Mouse (Mus musculus): ENCODE measurements around the gene Aldh3a2. TPM values are rescaled to one million over a fixed set of nuclear protein-coding genes. Genes with fewer than 3 reads are reported as not detected.
"Not testable (repeated sequence)": the region's sequence is repeated elsewhere in the genome, so short reads cannot be mapped to it uniquely, and the experiment has no call there.

The Aldh3a2 gene
- polyA plus RNA-seq, 1 experiment from 2014 or later = 24.5 TPM

GRCm38 (mm10) chr11:61207487-61208246 is 59.6 kb downstream of the Aldh3a2 start, which contains the start of gene Aldh3a1:
TSS of gene Aldh3a1 (plus strand) at chr11:61207537.
- Histone ChIP-seq H3K4me3 (no peak within 1 kb of the TSS), H3K27me3 (replicated peaks) (peaks cover 32% of the 10 kb centered on the region), H3K36me3 (no peaks in the 10 kb centered on the region), H3K9me3 (replicated peaks) (no peaks in the 10 kb centered on the region), H3K9ac (no peak within 1 kb of the TSS), H3K4me2 (no peak within 1 kb of the TSS), H3K4me1 (no peaks in the 10 kb centered on the region), H3K27ac (no peak within 1 kb of the TSS)
- no peak for ATAC-seq
- WGBS (ENCODE audit: insufficient replicate concordance) = 54% methylated on average over 10 of the region's 10 CpGs

GRCm38 (mm10) chr11:61206136-61206535 is 61.1 kb downstream of the Aldh3a2 start:
- H3K9me3 ChIP-seq (replicated peaks) = no peaks in the 10 kb centered on the region
- no peak for ATAC-seq
- 77% methylated on average over 3 of the region's 3 CpGs for WGBS (ENCODE audit: insufficient replicate concordance)
- no peaks in the 10 kb centered on the region for H3K4me1 ChIP-seq
- no peak overlapping the region for H3K27ac ChIP-seq
- no peaks in the 10 kb centered on the region for H3K36me3 ChIP-seq
- H3K4me2 ChIP-seq = no peak overlapping the region
- no peak overlapping the region for H3K4me3 ChIP-seq
- no peak overlapping the region for H3K9ac ChIP-seq
- peaks cover 17% of the 10 kb centered on the region for H3K27me3 ChIP-seq (replicated peaks)

GRCm38 (mm10) chr11:61205167-61205950 is 61.9 kb downstream of the Aldh3a2 start:
- no peak overlapping the region for H3K9ac ChIP-seq
- no peak for ATAC-seq

GRCm38 (mm10) chr11:61202810-61203209 is 64.5 kb downstream of the Aldh3a2 start:
- Histone ChIP-seq H3K9ac (no peak overlapping the region), H3K4me2 (no peak overlapping the region), H3K27ac (no peak overlapping the region), H3K27me3 (replicated peaks) (no peaks in the 10 kb centered on the region), H3K9me3 (replicated peaks) (no peaks in the 10 kb centered on the region), H3K4me1 (no peaks in the 10 kb centered on the region), H3K36me3 (no peaks in the 10 kb centered on the region), H3K4me3 (no peak overlapping the region)
- ATAC-seq = no peak
- 58% methylated on average over 2 of the region's 2 CpGs for WGBS (ENCODE audit: insufficient replicate concordance)

More at GRCm38 (mm10) chr11:61205167-61205950, 61.9 kb downstream of the Aldh3a2 start:
- H3K4me1 ChIP-seq = no peaks in the 10 kb centered on the region
- 76% methylated on average over 10 of the region's 10 CpGs for WGBS (ENCODE audit: insufficient replicate concordance)
- H3K27ac ChIP-seq = no peak overlapping the region
- no peak overlapping the region for H3K4me3 ChIP-seq
- H3K9me3 ChIP-seq (replicated peaks) = no peaks in the 10 kb centered on the region
- H3K36me3 ChIP-seq = no peaks in the 10 kb centered on the region
- H3K4me2 ChIP-seq = no peak overlapping the region
- H3K27me3 ChIP-seq (replicated peaks) = peaks cover 9% of the 10 kb centered on the region

GRCm38 (mm10) chr11:61202186-61202585 is 65.1 kb downstream of the Aldh3a2 start:
- Histone ChIP-seq H3K4me3 (no peak overlapping the region), H3K27me3 (replicated peaks) (no peaks in the 10 kb centered on the region), H3K9me3 (replicated peaks) (no peaks in the 10 kb centered on the region), H3K27ac (no peak overlapping the region), H3K36me3 (no peaks in the 10 kb centered on the region), H3K4me1 (no peaks in the 10 kb centered on the region), H3K4me2 (no peak overlapping the region), H3K9ac (no peak overlapping the region)
- no peak for ATAC-seq
- 68% methylated on average over 6 of the region's 6 CpGs for WGBS (ENCODE audit: insufficient replicate concordance)

- no peaks in the 10 kb centered on the region for H3K9me3 ChIP-seq (replicated peaks)
- WGBS (ENCODE audit: insufficient replicate concordance) = 50% methylated on average over 4 of the region's 4 CpGs
- no peaks in the 10 kb centered on the region for H3K36me3 ChIP-seq
- no peak overlapping the region for H3K4me3 ChIP-seq
- 0 out of 2 replicates have a peak, but pooled peaks cover 8% of the 10 kb centered on the region for H3K27me3 ChIP-seq (replicated peaks)
- H3K9ac ChIP-seq = no peak overlapping the region
- H3K27ac ChIP-seq = no peak overlapping the region
- no peak overlapping the region for H3K4me2 ChIP-seq
- H3K4me1 ChIP-seq = no peaks in the 10 kb centered on the region
- ATAC-seq = no peak
Measured at GRCm38 (mm10) chr11:61199620-61200362, 67.5 kb downstream of the Aldh3a2 start.

- no peaks in the 10 kb centered on the region for H3K9me3 ChIP-seq (replicated peaks)
- peaks cover 21% of the 10 kb centered on the region for H3K27me3 ChIP-seq (replicated peaks)
- no peaks in the 10 kb centered on the region for H3K36me3 ChIP-seq
- no peak overlapping the region for H3K4me3 ChIP-seq
- H3K9ac ChIP-seq = no peak overlapping the region
- no peak overlapping the region for H3K4me2 ChIP-seq
- no peak overlapping the region for H3K27ac ChIP-seq
- ATAC-seq = no peak
- no peaks in the 10 kb centered on the region for H3K4me1 ChIP-seq
Measured at GRCm38 (mm10) chr11:61197935-61198334, 69.3 kb downstream of the Aldh3a2 start.

GRCm38 (mm10) chr11:61196616-61197353 is 70.5 kb downstream of the Aldh3a2 start:
- no peak overlapping the region for H3K27ac ChIP-seq
- 74% methylated on average over 14 of the region's 14 CpGs for WGBS (ENCODE audit: insufficient replicate concordance)
- H3K36me3 ChIP-seq = no peaks in the 10 kb centered on the region
- H3K4me1 ChIP-seq = no peaks in the 10 kb centered on the region
- H3K4me2 ChIP-seq = no peak overlapping the region
- no peaks in the 10 kb centered on the region for H3K9me3 ChIP-seq (replicated peaks)
- no peak overlapping the region for H3K4me3 ChIP-seq
- H3K9ac ChIP-seq = no peak overlapping the region
- ATAC-seq = no peak
- peaks cover 21% of the 10 kb centered on the region for H3K27me3 ChIP-seq (replicated peaks)

GRCm38 (mm10) chr11:61193392-61193791 is 73.9 kb downstream of the Aldh3a2 start:
- Histone ChIP-seq H3K27ac (no peak overlapping the region), H3K9ac (no peak overlapping the region), H3K27me3 (replicated peaks) (peaks cover 21% of the 10 kb centered on the region), H3K36me3 (no peaks in the 10 kb centered on the region), H3K4me2 (no peak overlapping the region), H3K4me1 (no peaks in the 10 kb centered on the region), H3K9me3 (replicated peaks) (no peaks in the 10 kb centered on the region), H3K4me3 (no peak overlapping the region)
- ATAC-seq = no peak
- WGBS (ENCODE audit: insufficient replicate concordance) = 3% methylated on average over 9 of the region's 9 CpGs

GRCm38 (mm10) chr11:61192779-61193178 is 74.5 kb downstream of the Aldh3a2 start:
- ATAC-seq = no peak
- Histone ChIP-seq H3K4me1 (no peaks in the 10 kb centered on the region), H3K27me3 (replicated peaks) (peaks cover 21% of the 10 kb centered on the region), H3K4me3 (no peak overlapping the region), H3K9ac (no peak overlapping the region), H3K27ac (no peak overlapping the region), H3K9me3 (replicated peaks) (no peaks in the 10 kb centered on the region), H3K36me3 (no peaks in the 10 kb centered on the region), H3K4me2 (no peak overlapping the region)
- 94% methylated on average over 2 of the region's 2 CpGs for WGBS (ENCODE audit: insufficient replicate concordance)

GRCm38 (mm10) chr11:61192123-61192522 is 75.1 kb downstream of the Aldh3a2 start:
- peaks cover 21% of the 10 kb centered on the region for H3K27me3 ChIP-seq (replicated peaks)
- not testable (repeated sequence) for H3K4me1 ChIP-seq; H3K9me3 ChIP-seq (replicated peaks); H3K27ac ChIP-seq; H3K4me2 ChIP-seq; H3K9ac ChIP-seq; ATAC-seq; H3K36me3 ChIP-seq; H3K4me3 ChIP-seq
- WGBS (ENCODE audit: insufficient replicate concordance) = 91% methylated on average over 7 of the region's 10 CpGs

All from liver, embryonic 12.5 days (tissue).